Mouse (Mus musculus) hindbrain, embryonic 12.5 days (tissue): Measurements from ENCODE around the gene Zfp352. TPM values are rescaled to one million over a fixed set of nuclear protein-coding genes. Genes with fewer than 3 reads are reported as not detected.
"Not testable (repeated sequence)": the region's sequence is repeated elsewhere in the genome, so short reads cannot be mapped to it uniquely, and the experiment has no call there.

Experiments
- ATAC-seq: fragments of 200-750 bp; cut with Nextera tagmentation; 2 replicates; pipeline ENCODE4 v1.8.0; 2017; ENCODE audit warnings: moderate TSS enrichment; ENCODE audit not compliant: low FRiP score
- H3K27ac ChIP-seq: fragments of 300-500 bp; sonication (generic); 2 replicates; pipeline ENCODE4 v1.5.1; 2016; ENCODE audit warnings: mild to moderate bottlenecking
- H3K27me3 ChIP-seq: fragments of 300-500 bp; sonication (generic); 2 replicates; pipeline ENCODE4 v1.6.1; 2016; ENCODE audit warnings: mild to moderate bottlenecking
- H3K36me3 ChIP-seq: fragments of 300-500 bp; sonication (generic); 2 replicates; pipeline ENCODE4 v1.6.1; 2016; ENCODE audit warnings: mild to moderate bottlenecking
- H3K4me1 ChIP-seq: fragments of 300-500 bp; sonication (generic); 2 replicates; pipeline ENCODE4 v1.6.1; 2016
- H3K4me2 ChIP-seq: fragments of 300-500 bp; sonication (generic); replicated peaks from 2 replicates; pipeline ENCODE4 v1.6.1; 2016; ENCODE audit warnings: mild to moderate bottlenecking
- H3K4me3 ChIP-seq: fragments of 300-500 bp; sonication (generic); 2 replicates; pipeline ENCODE4 v1.5.1; 2016; ENCODE audit warnings: mild to moderate bottlenecking
- H3K9ac ChIP-seq: fragments of 300-500 bp; sonication (generic); 2 replicates; pipeline ENCODE4 v1.6.1; 2016; ENCODE audit warnings: mild to moderate bottlenecking, moderate library complexity
- H3K9me3 ChIP-seq: fragments of 300-500 bp; sonication (generic); replicated peaks from 2 replicates; pipeline ENCODE4 v1.6.1; 2016; ENCODE audit warnings: mild to moderate bottlenecking
- WGBS: fragments of 180-500 bp; shearing (Covaris S2); methylation state at CpG from one replicate; pipeline ENCODE4 v1.1.7; 2016; 5-methylcytosine and 5-hydroxymethylcytosine counted together
- polyA plus RNA-seq: library from polyadenylated mRNA; unstranded; fragments of >200 nt; fragmentation: Nextera tagmentation; extraction: Ambion mirVana; gene quantifications from 2 replicates; pipeline ENCODE4 v1.2.1, GENCODE M21; 2016

The Zfp352 gene
- polyA plus RNA-seq: not detected in 2 replicates

GRCm38 (mm10) chr4:90218520-90218919 lies at the start of gene Zfp352:
Gene Zfp352 (plus strand): TSS chr4:90218820.
- Histone ChIP-seq H3K36me3 (no peaks in the 10 kb centered on the region), H3K27me3 (no peaks in the 10 kb centered on the region), H3K9ac (no peak within 1 kb of the TSS), H3K9me3 (no peaks in the 10 kb centered on the region), H3K4me1 (no peaks in the 10 kb centered on the region), H3K4me2 (no peak within 1 kb of the TSS), H3K4me3 (no peak within 1 kb of the TSS), H3K27ac (no peak within 1 kb of the TSS)
- no peak for ATAC-seq
- 90% methylated on average over 2 of the region's 2 CpGs for WGBS

- no peaks in the 10 kb centered on the region for H3K36me3 ChIP-seq
- 85% methylated on average over 3 of the region's 3 CpGs for WGBS
- no peak overlapping the region for H3K9ac ChIP-seq
- H3K27me3 ChIP-seq: no peaks in the 10 kb centered on the region
- H3K27ac ChIP-seq: no peak overlapping the region
- ATAC-seq: no peak
- no peak overlapping the region for H3K4me3 ChIP-seq
- H3K9me3 ChIP-seq: no peaks in the 10 kb centered on the region
- H3K4me2 ChIP-seq: no peak overlapping the region
- no peaks in the 10 kb centered on the region for H3K4me1 ChIP-seq
Observed at GRCm38 (mm10) chr4:90170890-90171483, 47.6 kb upstream of the Zfp352 start.

GRCm38 (mm10) chr4:90174036-90174435 lies 44.6 kb upstream of the Zfp352 start:
- WGBS: 69% methylated on average over 1 of the region's 1 CpGs
- Histone ChIP-seq H3K4me1 (no peaks in the 10 kb centered on the region), H3K27me3 (no peaks in the 10 kb centered on the region), H3K9ac (no peak overlapping the region), H3K36me3 (no peaks in the 10 kb centered on the region), H3K27ac (no peak overlapping the region), H3K4me3 (no peak overlapping the region), H3K4me2 (no peak overlapping the region), H3K9me3 (no peaks in the 10 kb centered on the region)
- ATAC-seq: no peak

GRCm38 (mm10) chr4:90203421-90203820 lies 15.2 kb upstream of the Zfp352 start:
- ATAC-seq: no peak
- Histone ChIP-seq H3K4me1 (no peaks in the 10 kb centered on the region), H3K9me3 (no peaks in the 10 kb centered on the region), H3K36me3 (no peaks in the 10 kb centered on the region), H3K27me3 (no peaks in the 10 kb centered on the region), H3K4me3 (no peak overlapping the region), H3K27ac (no peak overlapping the region), H3K4me2 (no peak overlapping the region), H3K9ac (no peak overlapping the region)
- 88% methylated on average over 5 of the region's 5 CpGs for WGBS

- no peak for ATAC-seq
- 50% methylated on average over 1 of the region's 1 CpGs for WGBS
- H3K4me3 ChIP-seq: no peak overlapping the region
Observed at GRCm38 (mm10) chr4:90211475-90211874, 7.1 kb upstream of the Zfp352 start.

GRCm38 (mm10) chr4:90212076-90212475 lies 6.5 kb upstream of the Zfp352 start:
- H3K4me1 ChIP-seq: no peaks in the 10 kb centered on the region
- no peaks in the 10 kb centered on the region for H3K27me3 ChIP-seq
- no peak for ATAC-seq
- H3K9ac ChIP-seq: no peak overlapping the region
- H3K4me2 ChIP-seq: no peak overlapping the region
- 77% methylated on average over 3 of the region's 3 CpGs for WGBS
- H3K36me3 ChIP-seq: no peaks in the 10 kb centered on the region
- no peak overlapping the region for H3K27ac ChIP-seq
- no peaks in the 10 kb centered on the region for H3K9me3 ChIP-seq
- no peak overlapping the region for H3K4me3 ChIP-seq

More at GRCm38 (mm10) chr4:90211475-90211874, 7.1 kb upstream of the Zfp352 start:
- H3K27ac ChIP-seq: no peak overlapping the region
- no peak overlapping the region for H3K9ac ChIP-seq
- no peaks in the 10 kb centered on the region for H3K27me3 ChIP-seq
- H3K4me2 ChIP-seq: no peak overlapping the region
- H3K4me1 ChIP-seq: no peaks in the 10 kb centered on the region
- no peaks in the 10 kb centered on the region for H3K9me3 ChIP-seq
- H3K36me3 ChIP-seq: no peaks in the 10 kb centered on the region

- H3K9ac ChIP-seq, ATAC-seq, H3K27ac ChIP-seq, H3K27me3 ChIP-seq, H3K9me3 ChIP-seq, H3K4me1 ChIP-seq, H3K4me2 ChIP-seq, H3K4me3 ChIP-seq, H3K36me3 ChIP-seq: not testable (repeated sequence)
- WGBS: 88% methylated on average over 5 of the region's 5 CpGs
Observed at GRCm38 (mm10) chr4:90235646-90236045, 17.0 kb downstream of the Zfp352 start.

GRCm38 (mm10) chr4:90269781-90270180 lies 51.2 kb downstream of the Zfp352 start:
- peaks cover 14% of the 10 kb centered on the region for H3K9me3 ChIP-seq
- no peak for ATAC-seq
- no peak overlapping the region for H3K9ac ChIP-seq

More at GRCm38 (mm10) chr4:90269781-90270180, 51.2 kb downstream of the Zfp352 start:
- no peaks in the 10 kb centered on the region for H3K4me1 ChIP-seq
- no peaks in the 10 kb centered on the region for H3K27me3 ChIP-seq
- no peak overlapping the region for H3K27ac ChIP-seq
- H3K4me3 ChIP-seq: no peak overlapping the region
- H3K36me3 ChIP-seq: no peaks in the 10 kb centered on the region
- H3K4me2 ChIP-seq: no peak overlapping the region
